Mouse (Mus musculus): ENCODE results near the gene Tmem86a. TPM values are rescaled to one million over a fixed set of nuclear protein-coding genes. Genes with fewer than 3 reads are reported as not detected.

The Tmem86a gene
- polyA plus RNA-seq, 1 experiment: 66.5 TPM

- Histone ChIP-seq H3K36me3 (ENCODE audit: control insufficient read depth, insufficient read depth, low read length) (no peaks in the 10 kb centered on the region), H3K27ac (ENCODE audit: control insufficient read depth, insufficient read depth, low read length) (no peak overlapping the region), H3K4me3 (ENCODE audit: control insufficient read depth, insufficient read depth, low read length) (no peak overlapping the region), H3K4me1 (replicated peaks; ENCODE audit: control insufficient read depth, insufficient read depth, low read length) (peaks cover 13% of the 10 kb centered on the region), H3K27me3 (ENCODE audit: control insufficient read depth, insufficient read depth, low read length) (no peaks in the 10 kb centered on the region)
- no peak for DNase-seq
- TF ChIP-seq CTCF (IDR thresholded peaks at IDR 0.05; ENCODE audit: borderline replicate concordance, control insufficient read depth, extremely low read depth, insufficient read depth, low read length, poor library complexity) (no peak), POLR2A (IDR thresholded peaks at IDR 0.05; ENCODE audit: control insufficient read depth, extremely low read depth, insufficient read depth, low read length, poor library complexity) (no peak)
- WGBS: 95% methylated on average over 15 of the region's 15 CpGs
These were observed 2.9 kb downstream of the Tmem86a start for GRCm38 (mm10) chr7:47053287-47053686.

- H3K4me3 ChIP-seq (ENCODE audit: control insufficient read depth, insufficient read depth, low read length): no peak overlapping the region
These were observed 4.3 kb downstream of the Tmem86a start for GRCm38 (mm10) chr7:47054666-47055065.

DNA sequence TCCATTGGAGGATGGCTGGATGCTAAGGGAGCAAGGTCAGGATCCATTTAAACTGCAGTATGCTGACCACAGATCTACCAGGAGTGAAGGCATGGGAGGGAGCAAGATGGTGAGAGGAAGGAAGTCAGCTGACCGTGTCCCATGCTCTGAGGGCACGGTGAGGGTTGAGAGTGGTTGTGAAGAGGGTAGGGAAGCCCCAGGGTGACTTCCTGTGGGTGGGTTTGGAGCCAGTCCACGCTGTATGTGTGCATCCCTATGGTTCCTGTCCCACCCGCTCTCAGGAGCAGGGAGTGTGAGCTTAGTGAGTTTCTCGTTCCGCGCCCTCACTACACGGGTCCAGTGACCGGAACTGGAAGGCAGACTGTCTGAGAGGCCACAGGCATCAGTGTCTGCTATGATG is 5.3 kb downstream of the Tmem86a start:
- no peak for TF ChIP-seq POLR2A (IDR thresholded peaks at IDR 0.05; ENCODE audit: control insufficient read depth, extremely low read depth, insufficient read depth, low read length, poor library complexity)
- TF ChIP-seq CTCF (IDR thresholded peaks at IDR 0.05; ENCODE audit: borderline replicate concordance, control insufficient read depth, extremely low read depth, insufficient read depth, low read length, poor library complexity): no peak
- DNase-seq: no peak
- WGBS: 16% methylated on average over 9 of the region's 9 CpGs
- no peak overlapping the region for H3K27ac ChIP-seq (ENCODE audit: control insufficient read depth, insufficient read depth, low read length)
- H3K27me3 ChIP-seq (ENCODE audit: control insufficient read depth, insufficient read depth, low read length): no peaks in the 10 kb centered on the region
- no peaks in the 10 kb centered on the region for H3K36me3 ChIP-seq (ENCODE audit: control insufficient read depth, insufficient read depth, low read length)
- H3K4me1 ChIP-seq (replicated peaks; ENCODE audit: control insufficient read depth, insufficient read depth, low read length): peaks cover 13% of the 10 kb centered on the region
- no peak overlapping the region for H3K4me3 ChIP-seq (ENCODE audit: control insufficient read depth, insufficient read depth, low read length)

More at GRCm38 (mm10) chr7:47054666-47055065, 4.3 kb downstream of the Tmem86a start:
- WGBS: 69% methylated on average over 2 of the region's 2 CpGs
- H3K36me3 ChIP-seq (ENCODE audit: control insufficient read depth, insufficient read depth, low read length): no peaks in the 10 kb centered on the region
- H3K27me3 ChIP-seq (ENCODE audit: control insufficient read depth, insufficient read depth, low read length): no peaks in the 10 kb centered on the region
- H3K27ac ChIP-seq (ENCODE audit: control insufficient read depth, insufficient read depth, low read length): no peak overlapping the region
- no peak for DNase-seq
- TF ChIP-seq CTCF (IDR thresholded peaks at IDR 0.05; ENCODE audit: borderline replicate concordance, control insufficient read depth, extremely low read depth, insufficient read depth, low read length, poor library complexity) (no peak), POLR2A (IDR thresholded peaks at IDR 0.05; ENCODE audit: control insufficient read depth, extremely low read depth, insufficient read depth, low read length, poor library complexity) (no peak)
- H3K4me1 ChIP-seq (replicated peaks; ENCODE audit: control insufficient read depth, insufficient read depth, low read length): peaks cover 13% of the 10 kb centered on the region

GRCm38 (mm10) chr7:47056273-47056672 is 5.9 kb downstream of the Tmem86a start:
- TF ChIP-seq POLR2A (IDR thresholded peaks at IDR 0.05; ENCODE audit: control insufficient read depth, extremely low read depth, insufficient read depth, low read length, poor library complexity) (no peak), CTCF (IDR thresholded peaks at IDR 0.05; ENCODE audit: borderline replicate concordance, control insufficient read depth, extremely low read depth, insufficient read depth, low read length, poor library complexity) (no peak)
- H3K4me3 ChIP-seq (ENCODE audit: control insufficient read depth, insufficient read depth, low read length): no peak overlapping the region
- H3K27ac ChIP-seq (ENCODE audit: control insufficient read depth, insufficient read depth, low read length): no peak overlapping the region
- DNase-seq: no peak
- 64% methylated on average over 4 of the region's 4 CpGs for WGBS
- H3K4me1 ChIP-seq (replicated peaks; ENCODE audit: control insufficient read depth, insufficient read depth, low read length): peaks cover 9% of the 10 kb centered on the region
- H3K36me3 ChIP-seq (ENCODE audit: control insufficient read depth, insufficient read depth, low read length): no peaks in the 10 kb centered on the region
- no peaks in the 10 kb centered on the region for H3K27me3 ChIP-seq (ENCODE audit: control insufficient read depth, insufficient read depth, low read length)

GRCm38 (mm10) chr7:47059339-47059738 is 8.9 kb downstream of the Tmem86a start:
- no peaks in the 10 kb centered on the region for H3K27me3 ChIP-seq (ENCODE audit: control insufficient read depth, insufficient read depth, low read length)
- TF ChIP-seq CTCF (IDR thresholded peaks at IDR 0.05; ENCODE audit: borderline replicate concordance, control insufficient read depth, extremely low read depth, insufficient read depth, low read length, poor library complexity) (no peak), POLR2A (IDR thresholded peaks at IDR 0.05; ENCODE audit: control insufficient read depth, extremely low read depth, insufficient read depth, low read length, poor library complexity) (no peak)
- no peak for DNase-seq
- 87% methylated on average over 7 of the region's 7 CpGs for WGBS
- H3K4me1 ChIP-seq (replicated peaks; ENCODE audit: control insufficient read depth, insufficient read depth, low read length): peaks cover 4% of the 10 kb centered on the region; the same call in 1 of the 2 replicates
- no peak overlapping the region for H3K4me3 ChIP-seq (ENCODE audit: control insufficient read depth, insufficient read depth, low read length)
- H3K36me3 ChIP-seq (ENCODE audit: control insufficient read depth, insufficient read depth, low read length): no peaks in the 10 kb centered on the region
- no peak overlapping the region for H3K27ac ChIP-seq (ENCODE audit: control insufficient read depth, insufficient read depth, low read length)

- DNase-seq: no peak
- TF ChIP-seq POLR2A (IDR thresholded peaks at IDR 0.05; ENCODE audit: control insufficient read depth, extremely low read depth, insufficient read depth, low read length, poor library complexity) (no peak), CTCF (IDR thresholded peaks at IDR 0.05; ENCODE audit: borderline replicate concordance, control insufficient read depth, extremely low read depth, insufficient read depth, low read length, poor library complexity) (no peak)
- Histone ChIP-seq H3K27ac (ENCODE audit: control insufficient read depth, insufficient read depth, low read length) (no peak overlapping the region), H3K36me3 (ENCODE audit: control insufficient read depth, insufficient read depth, low read length) (no peaks in the 10 kb centered on the region), H3K4me1 (replicated peaks; ENCODE audit: control insufficient read depth, insufficient read depth, low read length) (no peaks in the 10 kb centered on the region), H3K27me3 (ENCODE audit: control insufficient read depth, insufficient read depth, low read length) (no peaks in the 10 kb centered on the region), H3K4me3 (ENCODE audit: control insufficient read depth, insufficient read depth, low read length) (no peak overlapping the region)
- WGBS: 94% methylated on average over 5 of the region's 5 CpGs
These were observed 11.2 kb downstream of the Tmem86a start for GRCm38 (mm10) chr7:47061560-47061959.

DNA sequence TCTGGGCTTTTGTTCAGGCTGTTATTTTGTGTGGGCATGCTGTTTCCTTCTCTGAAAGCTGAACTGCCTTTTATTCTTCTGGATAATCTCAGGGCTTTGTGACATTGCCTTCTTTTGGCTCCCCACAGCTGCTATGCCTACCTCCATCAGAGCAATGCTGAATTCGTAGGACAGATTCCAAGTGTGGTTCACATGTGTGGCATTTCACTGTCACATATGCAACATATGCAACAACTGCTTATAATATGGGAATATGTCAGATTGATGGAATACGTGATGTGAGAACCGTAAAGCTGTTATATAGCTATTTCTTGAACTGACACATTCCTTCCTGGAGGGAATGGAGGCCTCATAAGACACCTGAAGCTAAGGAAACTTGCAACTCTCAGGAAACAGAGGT is 16.5 kb downstream of the Tmem86a start:
- Histone ChIP-seq H3K36me3 (ENCODE audit: control insufficient read depth, insufficient read depth, low read length) (no peaks in the 10 kb centered on the region), H3K4me3 (ENCODE audit: control insufficient read depth, insufficient read depth, low read length) (no peak overlapping the region), H3K27ac (ENCODE audit: control insufficient read depth, insufficient read depth, low read length) (no peak overlapping the region), H3K27me3 (ENCODE audit: control insufficient read depth, insufficient read depth, low read length) (no peaks in the 10 kb centered on the region), H3K4me1 (replicated peaks; ENCODE audit: control insufficient read depth, insufficient read depth, low read length) (no peaks in the 10 kb centered on the region)
- DNase-seq: no peak
- WGBS: 90% methylated on average over 3 of the region's 3 CpGs
- TF ChIP-seq POLR2A (IDR thresholded peaks at IDR 0.05; ENCODE audit: control insufficient read depth, extremely low read depth, insufficient read depth, low read length, poor library complexity): no peak
- no peak for TF ChIP-seq CTCF (IDR thresholded peaks at IDR 0.05; ENCODE audit: borderline replicate concordance, control insufficient read depth, extremely low read depth, insufficient read depth, low read length, poor library complexity)
